Mouse (Mus musculus) frontal cortex, adult (tissue): ENCODE data around the gene 3110082I17Rik.
"Not testable (repeated sequence)": the region's sequence is repeated elsewhere in the genome, so short reads cannot be mapped to it uniquely, and the experiment has no call there.

Experiments
- ATAC-seq: cut with Nextera tagmentation; 2 replicates; pipeline ENCODE4 v1.9.2; 2017; ENCODE audit warnings: mild to moderate bottlenecking, moderate library complexity, mixed read lengths; ENCODE audit not compliant: low TSS enrichment

3110082I17Rik gene

DNA sequence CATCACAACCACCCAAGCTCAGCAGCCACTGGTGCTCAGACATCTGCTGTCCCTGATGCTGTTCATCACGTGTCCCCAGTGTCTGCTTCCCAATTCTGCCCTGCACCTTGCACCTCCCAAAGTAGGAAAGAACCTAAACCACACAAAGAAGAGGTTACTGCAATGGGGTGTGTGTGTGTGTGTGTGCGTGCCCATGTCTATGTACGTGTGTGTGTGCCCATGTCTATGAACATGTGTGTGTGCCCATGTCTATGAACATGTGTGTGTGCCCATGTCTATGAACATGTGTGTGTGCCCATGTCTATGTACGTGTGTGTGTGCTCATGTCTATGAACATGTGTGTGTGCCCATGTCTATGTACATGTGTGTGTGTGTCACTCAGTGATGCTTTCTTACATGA, 64.8 kb downstream of the 3110082I17Rik start:
- no peak for ATAC-seq

DNA sequence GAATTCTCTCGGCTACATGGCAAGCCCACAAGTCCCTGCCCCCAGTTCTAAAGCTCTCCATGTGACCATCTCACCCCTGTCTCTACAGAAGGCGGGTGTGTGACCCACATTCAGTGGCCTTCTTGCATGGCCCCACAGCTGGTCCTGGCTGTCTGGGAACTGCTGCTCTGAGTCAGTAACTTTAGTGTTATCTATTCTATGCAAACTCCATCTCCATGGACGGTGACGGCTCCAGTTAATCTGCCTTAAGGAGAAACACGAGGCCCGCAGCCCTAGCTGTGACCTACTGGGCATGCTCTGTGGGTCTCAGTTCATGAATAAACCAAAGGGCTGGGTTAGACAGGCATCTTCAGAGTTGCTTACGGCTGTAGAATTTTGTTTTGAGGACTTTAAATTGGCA, 65.9 kb downstream of the 3110082I17Rik start:
- ATAC-seq = no peak

DNA sequence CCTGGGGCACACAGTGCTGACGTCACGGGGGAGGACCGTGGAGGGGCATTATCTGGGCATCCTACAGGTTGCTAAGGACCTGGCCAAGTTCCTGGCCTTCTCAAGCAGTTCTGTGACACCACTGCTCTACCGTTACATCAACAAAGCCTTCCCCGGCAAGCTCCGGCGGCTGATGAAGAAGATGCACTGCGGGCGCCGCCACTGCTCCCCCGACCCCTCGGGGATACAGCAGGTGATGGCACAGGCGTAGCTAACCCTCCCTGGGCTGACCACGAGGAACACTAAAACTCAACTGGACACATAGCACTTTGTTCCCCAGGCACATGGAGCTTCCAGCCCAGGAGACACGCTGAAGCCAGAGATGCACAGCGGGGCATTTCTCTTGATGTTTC, 67.1 kb downstream of the 3110082I17Rik start:
- ATAC-seq = no peak

DNA sequence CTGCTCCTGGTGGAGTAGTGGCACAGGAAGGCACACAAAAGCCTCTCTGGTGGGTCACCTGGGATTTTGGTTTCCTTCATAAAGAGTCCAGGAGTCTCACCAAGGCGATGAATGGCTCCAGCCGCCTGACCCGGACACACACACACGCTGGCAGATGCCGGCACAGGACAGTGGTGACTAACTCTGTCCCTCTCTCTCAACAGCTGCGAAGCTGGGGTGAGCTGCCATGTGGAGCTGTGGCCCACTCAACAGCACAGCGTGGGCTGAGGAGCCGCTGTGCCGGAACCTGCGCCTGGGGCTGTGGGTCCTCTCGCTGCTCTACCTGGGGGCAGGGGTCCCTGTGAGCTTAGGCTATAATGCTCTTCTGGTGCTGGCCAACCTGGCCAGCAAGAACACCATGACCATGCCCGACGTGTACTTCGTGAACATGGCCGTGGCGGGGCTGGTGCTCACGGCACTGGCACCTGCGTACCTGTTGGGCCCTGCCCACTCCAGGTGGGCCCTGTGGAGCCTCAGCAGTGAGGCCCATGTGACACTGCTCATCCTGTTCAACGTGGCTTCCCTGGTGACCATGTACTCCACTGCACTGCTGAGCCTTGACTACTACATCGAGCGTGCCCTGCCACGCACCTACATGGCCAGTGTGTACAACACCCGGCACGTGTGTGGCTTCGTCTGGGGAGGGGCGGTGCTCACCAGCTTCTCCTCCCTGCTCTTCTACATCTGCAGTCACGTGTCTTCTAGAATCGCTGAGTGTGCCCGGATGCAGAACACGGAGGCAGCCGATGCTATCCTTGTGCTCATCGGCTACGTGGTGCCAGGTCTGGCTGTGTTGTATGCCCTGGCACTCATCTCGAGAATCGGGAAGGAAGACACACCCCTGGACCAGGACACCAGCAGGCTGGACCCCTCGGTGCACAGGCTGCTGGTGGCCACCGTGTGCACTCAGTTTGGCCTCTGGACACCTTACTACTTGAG, 67.8 kb downstream of the 3110082I17Rik start:
- ATAC-seq = no peak

DNA sequence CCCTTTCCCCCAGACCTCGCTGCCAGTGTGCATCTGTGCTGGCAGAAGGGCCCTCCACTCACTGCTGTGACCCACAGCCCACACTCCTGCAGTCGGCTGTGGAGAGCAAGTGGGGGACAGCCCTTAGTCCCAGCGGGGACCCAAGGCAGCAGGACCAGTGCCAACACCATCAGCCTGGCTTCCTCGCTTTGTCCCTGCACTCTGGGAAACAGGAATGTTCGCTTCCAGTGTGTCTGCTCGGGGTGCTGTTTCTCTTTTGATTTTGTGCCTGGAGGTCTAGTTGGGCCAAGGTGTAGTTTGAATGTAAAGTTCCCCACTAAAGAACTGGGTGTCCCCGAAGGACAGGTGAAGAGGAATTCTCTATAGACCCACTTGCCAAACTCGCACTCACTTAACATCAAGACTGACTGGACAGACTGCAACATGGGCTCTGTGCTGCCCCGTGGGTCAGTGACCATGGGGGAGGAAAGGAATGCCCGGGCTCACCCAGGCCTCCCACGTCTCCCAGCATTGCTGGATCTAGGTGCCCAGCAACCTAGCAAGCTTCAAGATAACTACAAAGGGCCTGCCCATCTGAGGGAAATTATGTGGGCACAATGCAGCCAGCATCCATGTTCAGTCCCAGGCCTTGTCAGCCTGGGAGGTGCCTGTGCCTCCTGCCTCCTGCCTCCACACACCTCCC, 68.9 kb downstream of the 3110082I17Rik start:
- ATAC-seq = no peak

DNA sequence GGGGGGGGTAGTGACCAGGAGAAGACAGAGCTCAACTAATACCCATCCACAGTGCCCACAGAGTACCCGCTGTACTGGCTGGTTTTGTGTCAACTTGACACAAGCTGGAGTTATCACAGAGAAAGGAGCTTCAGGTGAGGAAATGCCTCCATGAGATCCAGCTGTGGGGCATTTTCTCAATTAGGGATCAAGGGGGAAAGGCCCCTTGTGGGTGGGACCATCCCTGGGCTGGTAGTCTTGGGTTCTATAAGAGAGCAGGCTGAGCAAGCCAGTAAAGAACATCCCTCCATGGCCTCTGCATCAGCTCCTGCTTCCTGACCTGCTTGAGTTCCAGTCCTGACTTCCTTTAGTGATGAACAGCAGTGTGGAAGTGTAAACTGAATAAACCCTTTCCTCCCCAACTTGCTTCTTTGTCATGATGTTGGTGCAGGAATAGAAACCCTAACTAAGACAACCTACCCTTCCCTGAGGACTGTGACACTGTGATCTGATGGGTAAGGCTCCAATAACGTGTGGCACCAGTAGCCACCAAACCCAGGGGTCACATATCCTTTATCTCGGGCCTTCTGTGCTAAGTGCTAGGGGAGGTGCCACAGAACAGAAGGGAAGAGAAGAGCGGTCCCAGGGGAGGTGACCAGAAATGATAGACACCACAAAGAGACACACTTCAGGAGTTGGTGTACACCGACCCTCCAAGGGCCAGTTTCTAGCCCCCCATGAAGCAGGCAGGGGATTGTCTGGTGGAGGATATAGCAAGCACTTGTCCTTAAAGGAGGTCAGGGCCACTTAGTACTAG, 69.8 kb downstream of the 3110082I17Rik start:
- ATAC-seq = not testable (repeated sequence)

DNA sequence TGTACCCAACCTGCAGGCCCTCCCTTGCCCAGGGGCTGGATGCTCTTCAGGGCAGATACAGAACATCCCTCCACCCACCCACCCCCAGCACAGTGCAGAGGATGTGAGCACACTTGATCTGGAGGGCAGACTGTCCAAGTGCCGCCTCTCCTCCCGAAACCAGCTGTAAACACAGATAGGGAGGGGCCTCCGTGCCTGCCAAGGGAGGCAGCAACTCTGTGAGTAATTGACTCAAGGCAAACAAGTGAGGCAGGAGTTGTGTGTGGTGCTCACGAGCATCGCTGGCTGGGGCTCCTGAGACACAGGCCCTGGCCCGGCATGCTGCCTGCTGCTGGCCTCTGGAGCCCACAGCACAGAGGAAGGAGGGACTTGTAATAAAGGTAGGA, 70.7 kb downstream of the 3110082I17Rik start:
- peak; percentile 58 for ATAC-seq

DNA sequence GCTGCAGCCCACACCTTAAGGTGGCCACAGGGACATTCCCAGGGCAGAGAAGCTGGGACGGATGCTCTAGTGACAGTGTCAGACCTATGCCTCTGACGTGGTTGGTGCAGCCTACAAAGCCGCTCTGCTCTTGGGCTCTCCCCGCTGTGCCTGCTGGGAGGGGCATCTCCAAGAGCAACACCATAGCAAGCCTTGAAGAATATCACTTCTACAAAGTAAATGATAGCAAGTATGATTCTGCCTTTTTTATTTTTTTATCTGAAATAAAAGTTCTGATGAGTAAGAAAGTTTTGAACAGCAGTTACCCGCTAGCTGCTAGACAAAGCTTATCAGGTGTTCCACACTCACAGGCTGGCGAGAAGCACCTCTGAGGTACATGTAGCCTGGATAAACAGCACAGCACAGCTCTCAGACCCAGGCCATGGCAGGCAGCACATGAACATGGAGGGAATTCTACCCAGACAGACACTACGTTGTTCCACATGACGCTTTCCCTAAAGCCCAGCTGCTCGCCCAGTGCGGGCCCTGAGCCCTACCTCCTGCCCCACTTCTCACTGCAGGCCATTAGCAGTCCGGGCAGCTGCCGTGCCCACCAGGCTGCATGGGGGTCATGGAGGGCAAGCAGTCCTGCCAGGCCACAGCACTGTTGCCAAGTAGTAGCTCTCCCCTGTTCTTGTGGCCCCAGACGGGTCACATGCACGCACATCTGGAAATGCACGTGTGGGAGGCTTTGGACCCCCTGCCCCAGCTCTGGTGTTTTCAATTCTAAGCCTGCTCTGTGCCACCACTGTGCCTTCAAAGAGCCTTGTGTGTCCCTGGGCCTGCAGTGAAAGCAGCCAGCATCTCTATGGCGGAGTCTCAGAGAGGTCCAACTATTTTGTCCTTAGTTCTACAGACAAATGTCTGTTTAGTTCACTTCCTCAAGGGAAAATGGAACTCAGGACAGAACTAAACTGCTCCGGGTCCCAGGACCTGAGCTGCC, 71.3 kb downstream of the 3110082I17Rik start:
- peak; percentile 15; the same call in 1 of the 2 replicates for ATAC-seq

DNA sequence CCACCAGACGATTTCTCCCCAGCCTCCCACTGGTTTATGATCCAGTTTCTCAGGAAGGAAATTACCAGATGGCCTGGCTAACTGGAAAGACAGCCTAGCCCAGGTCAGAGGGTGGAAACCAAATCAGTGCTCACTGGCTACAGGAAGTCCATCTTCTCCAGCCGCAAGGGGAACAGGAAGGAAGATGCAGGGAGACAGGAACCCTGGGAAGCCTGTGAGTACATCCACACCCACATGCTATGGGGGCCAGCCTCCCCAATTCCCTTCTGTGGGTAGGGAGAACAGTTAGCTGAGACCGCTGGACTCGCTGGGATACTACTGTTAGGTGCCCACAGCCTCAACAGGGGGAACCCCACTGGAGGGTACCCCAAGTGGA, 72.1 kb downstream of the 3110082I17Rik start:
- ATAC-seq = no peak

DNA sequence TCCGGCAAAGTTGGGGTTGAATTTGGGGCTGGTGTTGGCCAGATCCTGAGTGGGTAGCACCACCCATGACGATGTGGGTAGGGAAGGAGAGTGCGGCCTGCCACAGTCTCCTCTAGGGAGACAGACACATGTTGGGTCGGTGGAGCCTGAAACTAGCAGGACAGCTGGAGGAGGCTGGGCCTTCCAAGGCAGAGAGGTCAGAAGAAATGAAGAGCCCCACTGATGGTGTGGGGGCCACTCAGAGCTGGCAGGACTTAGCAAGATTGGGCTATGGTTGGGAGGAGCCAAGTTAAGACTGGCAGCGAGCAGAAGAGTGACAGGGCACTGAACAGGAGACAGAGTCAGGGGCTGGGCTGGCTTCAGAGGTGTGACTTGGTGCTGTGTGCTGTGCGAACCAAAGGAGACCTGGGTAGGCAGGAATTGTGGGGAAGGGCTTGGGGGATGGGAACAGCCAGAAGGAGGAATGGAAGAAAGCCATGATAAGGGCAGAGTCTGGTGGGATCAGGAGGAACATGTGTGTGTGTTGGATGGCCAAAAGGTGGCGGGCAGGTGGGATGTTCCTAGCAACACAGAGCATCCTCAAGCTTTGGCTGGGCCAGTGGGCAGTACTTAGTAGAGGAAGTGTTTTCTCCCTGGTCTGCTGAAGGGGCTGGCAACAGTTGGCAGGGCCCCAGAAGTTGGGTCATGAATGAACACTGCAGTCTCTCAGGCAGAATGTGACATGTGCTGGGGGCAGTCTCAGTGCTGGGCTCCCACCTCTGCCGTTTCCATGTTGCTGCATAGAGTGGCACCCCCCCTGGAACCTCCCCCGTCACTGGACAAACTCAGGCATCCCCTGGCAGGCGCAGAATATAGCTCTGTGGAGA, 72.8 kb downstream of the 3110082I17Rik start:
- ATAC-seq = no peak

DNA sequence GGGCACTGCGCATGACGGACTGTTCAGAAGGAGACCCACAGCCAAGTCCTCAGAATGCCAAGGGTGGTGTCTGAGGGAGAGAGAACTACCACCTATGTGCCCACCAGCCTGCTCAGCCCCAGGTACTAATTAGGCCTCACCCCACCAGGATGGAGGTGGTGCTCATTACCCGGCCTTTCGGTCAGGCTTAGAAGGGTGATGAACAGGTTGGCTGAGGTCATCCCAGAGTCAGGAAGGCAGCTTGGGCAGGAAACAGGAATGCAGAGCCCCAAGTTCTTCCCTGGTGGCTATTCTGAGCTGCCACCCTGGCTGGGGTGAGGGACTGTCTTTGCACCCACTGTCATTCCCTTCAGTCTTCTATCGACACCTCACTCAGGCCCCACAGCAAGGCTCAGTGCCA, 74.3 kb downstream of the 3110082I17Rik start:
- no peak for ATAC-seq

DNA sequence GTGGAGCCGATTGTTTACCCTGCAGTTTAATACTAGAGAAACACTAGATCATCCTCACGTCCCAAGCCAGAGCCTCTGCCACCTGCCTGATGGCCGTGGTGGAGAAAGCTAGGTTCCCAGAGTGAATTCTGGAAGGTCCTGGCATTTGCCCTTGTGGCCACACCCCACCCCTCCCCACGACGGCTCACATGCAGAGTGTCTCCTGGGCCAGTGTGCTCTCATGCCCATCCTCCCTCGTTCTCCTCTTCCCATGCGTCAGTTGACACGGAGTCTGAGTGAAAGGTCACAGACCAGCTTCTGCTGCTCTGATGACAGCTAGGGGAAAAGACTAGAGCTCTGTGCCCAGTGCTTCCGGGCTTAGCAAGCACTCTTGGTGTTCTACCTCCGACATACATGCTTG, 75.8 kb downstream of the 3110082I17Rik start:
- no peak for ATAC-seq

DNA sequence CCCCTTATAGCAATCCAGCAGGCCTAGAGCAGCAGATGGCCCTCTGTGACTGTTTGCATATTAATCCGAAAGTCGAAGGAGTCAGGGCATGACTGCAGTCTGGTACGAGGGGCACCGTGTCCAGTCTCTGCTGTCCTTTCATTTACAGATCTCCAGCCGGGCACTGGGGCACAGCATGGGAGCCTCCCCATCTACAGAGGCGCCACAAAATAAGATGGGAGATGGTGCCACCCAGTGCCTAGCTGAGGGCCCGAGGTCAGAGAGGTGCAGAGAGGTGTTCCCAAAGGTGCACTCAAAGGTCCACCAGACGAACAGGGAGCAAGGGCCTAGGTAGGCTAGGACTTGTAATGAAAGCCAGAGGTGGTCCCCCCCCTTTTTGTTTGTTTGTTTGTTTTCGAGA, 77.1 kb downstream of the 3110082I17Rik start:
- no peak for ATAC-seq

DNA sequence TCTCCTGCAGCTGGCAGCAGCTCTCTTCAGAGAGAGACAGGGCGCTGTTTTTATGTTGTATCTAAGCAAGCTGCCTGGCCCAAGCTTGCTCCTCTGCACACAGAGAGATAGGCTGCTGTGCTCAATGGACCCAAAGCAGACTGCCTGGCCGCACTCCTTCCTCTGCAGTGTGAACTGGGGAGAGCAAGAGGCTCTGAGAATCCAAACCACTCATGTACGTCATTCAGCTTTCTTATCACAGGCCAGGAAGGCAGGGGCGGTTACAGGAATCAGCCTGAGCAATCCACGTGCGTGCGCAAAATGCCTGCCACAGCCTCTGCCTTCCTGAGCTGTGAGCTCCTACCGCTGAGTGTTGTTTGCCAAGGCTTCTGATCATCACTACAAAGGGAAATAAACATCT, 77.6 kb downstream of the 3110082I17Rik start:
- peak; percentile 39 for ATAC-seq

DNA sequence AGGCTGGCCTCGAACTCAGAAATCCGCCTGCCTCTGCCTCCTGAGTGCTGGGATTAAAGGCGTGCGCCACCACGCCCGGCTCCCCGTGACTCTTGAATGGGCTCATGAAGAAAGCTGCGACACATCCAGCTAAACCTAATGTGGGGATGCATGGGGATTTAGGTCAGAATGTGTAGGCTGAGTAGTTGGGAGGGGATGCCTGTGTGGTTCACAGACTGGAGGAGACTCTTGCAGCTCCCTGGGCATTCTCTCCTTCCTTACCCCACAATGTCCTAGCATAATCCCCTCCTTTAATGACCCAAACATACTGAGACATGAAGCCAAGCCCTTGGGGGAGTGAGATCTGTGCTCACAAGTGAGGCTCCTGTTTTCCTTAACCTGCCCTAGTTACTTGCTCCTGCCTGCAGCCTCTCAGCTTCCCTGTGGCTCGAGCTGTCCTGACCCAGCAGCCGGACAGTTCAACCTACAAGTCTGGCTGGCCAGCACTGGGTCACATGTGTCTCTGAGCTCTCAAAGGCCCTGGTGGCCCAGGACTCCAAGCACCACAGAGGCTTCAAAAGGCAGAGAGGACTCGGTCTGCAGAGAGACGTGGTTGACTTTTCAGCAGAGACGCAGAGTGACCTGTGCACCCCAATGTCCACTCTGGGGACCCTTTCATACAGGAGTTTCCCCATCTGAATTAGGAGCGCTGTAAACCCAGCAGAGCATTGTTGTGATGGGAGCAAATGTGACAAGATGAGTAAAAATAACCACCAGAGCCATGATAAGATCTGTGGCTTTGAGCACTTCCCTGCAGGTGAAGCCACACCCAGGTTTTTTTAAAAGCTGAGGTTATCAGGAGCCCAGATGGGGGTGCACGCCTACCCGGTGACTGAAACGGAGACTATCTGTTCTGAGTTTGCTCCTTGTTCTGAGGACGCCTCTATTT, 78.5 kb downstream of the 3110082I17Rik start:
- ATAC-seq = peak; percentile 18; the same call in 1 of the 2 replicates

DNA sequence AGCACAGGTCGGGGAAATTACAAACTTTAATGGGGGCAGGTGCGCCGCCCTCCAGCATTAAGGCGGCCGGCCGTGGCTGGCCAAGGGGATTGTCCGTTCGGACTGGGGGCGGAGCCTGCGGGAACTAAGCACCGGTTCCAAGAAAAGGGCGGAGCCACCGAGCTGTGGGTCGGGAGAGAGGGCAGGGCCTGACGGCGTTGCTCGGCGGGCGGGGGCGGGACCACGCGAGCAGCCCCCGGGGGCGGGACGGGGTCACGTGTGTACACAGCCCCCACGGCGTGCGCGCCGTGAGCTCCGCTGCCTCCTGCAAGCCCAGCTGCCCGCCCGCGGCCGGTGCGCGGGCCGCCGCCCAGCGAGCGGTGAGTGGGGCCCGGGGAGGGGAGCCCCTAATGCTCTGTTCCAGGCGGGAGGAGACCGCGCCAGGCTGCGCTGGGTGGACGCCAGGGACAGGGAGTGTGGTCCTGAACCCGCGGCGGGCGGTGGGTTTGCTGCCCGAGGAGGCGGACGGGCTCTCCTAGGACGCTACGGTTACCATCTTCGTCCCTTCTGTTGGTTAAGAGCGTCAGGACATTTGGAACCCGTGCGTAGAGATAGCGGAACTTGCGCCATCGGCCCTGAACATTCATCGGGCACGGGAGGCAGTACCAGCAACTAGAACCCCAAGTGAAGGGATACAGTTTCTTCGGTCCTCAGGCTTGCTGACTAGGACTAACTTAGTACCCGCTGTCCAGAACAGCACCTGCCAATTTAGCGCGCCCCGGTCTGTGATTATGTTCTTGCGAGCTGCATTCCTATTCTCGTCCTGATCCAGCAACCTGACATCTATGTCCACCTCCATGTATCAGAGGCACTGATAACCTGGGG, 79.7 kb downstream of the 3110082I17Rik start:
- ATAC-seq = peak; percentile 39

DNA sequence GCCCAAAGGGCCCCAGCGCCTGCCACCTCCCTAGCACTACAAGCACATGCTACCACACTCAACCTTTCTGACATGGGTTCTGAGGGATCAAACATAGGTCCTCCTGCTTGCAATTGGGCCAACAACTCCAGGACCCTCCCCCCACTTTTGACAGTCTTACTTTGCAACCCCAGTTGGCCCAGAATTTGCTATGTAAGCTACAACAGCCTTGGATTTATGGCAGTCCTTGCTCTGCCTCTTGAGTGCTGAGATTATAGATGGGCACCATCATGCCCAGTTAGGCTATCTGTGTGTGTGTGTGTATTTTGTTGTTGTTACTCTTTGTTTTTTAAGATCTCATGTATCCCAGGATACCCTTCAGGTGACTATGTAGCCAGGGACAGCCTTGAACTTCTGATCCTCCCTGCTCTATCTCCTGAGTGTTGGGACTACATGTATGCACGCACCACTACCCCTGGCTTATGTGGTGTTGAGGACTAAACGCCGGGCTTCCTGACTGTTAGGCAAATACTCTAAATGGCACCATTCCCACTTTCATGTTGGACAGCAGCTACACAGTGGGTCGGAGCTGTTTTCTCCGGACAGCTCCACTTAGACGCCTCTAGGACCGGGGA, 80.4 kb downstream of the 3110082I17Rik start:
- ATAC-seq = no peak
